In genomic region chr7:30168914-30169582, GRCm38 (mm10) we compare ENCODE assay signal across 8 mouse cellular contexts. TPM values are rescaled to one million over a fixed set of nuclear protein-coding genes. Genes with fewer than 3 reads are reported as not detected.
DNase-seq lines count a peak whose midpoint lies in the region; ATAC-seq and TF ChIP-seq lines count a peak whose summit lies in the region.

No protein-coding gene starts in this region.

- H3ac ChIP-seq in myocyte (ENCODE audit: control insufficient read depth, insufficient read length): peak overlapping the region; percentile 70

- H3K36me3 ChIP-seq in intestine, embryonic 15.5 days: peaks cover 19% of the 10 kb centered on the region
- H3K36me3 ChIP-seq in myocyte (ENCODE audit: control insufficient read depth, insufficient read depth): peaks cover 13% of the 10 kb centered on the region

- H3K79me2 ChIP-seq in myocyte (ENCODE audit: control insufficient read depth, insufficient read depth): peaks cover 54% of the 10 kb centered on the region

- peaks cover 7% of the 10 kb centered on the region; the same call in 1 of the 2 replicates for H3K4me1 ChIP-seq in intestine, embryonic 15.5 days (replicated peaks)

- no peaks in the 10 kb centered on the region for H3K9me3 ChIP-seq in intestine, embryonic 15.5 days

- no peak for DNase-seq in gastrocnemius, adult 2 months
- DNase-seq in gastrocnemius, postnatal 4 days (ENCODE audit: low spot score in 2 of 2): no peak
- peak; percentile 21 for DNase-seq in urinary bladder, postnatal 14 days (ENCODE audit: low spot score)
- DNase-seq in urinary bladder, postnatal 10 days (ENCODE audit: low spot score): no peak
- no peak for DNase-seq in thymus, postnatal 10 days (ENCODE audit: low spot score in 2 of 2)
- DNase-seq in ovary, adult 18-20 months (ENCODE audit: low spot score): no peak

- TF ChIP-seq POLR2A in myocyte (IDR thresholded peaks at IDR 0.05; ENCODE audit: insufficient read length, low read depth): no peak

- H3K27me3 ChIP-seq in intestine, embryonic 15.5 days (replicated peaks): no peaks in the 10 kb centered on the region
- H3K27me3 ChIP-seq in myocyte (ENCODE audit: control insufficient read depth, insufficient read depth, insufficient read length): no peaks in the 10 kb centered on the region

- 2% methylated on average over 21 of the region's 21 CpGs for WGBS in intestine, embryonic 15.5 days

- no peak for TF ChIP-seq CTCF in gastrocnemius, adult 2 months (IDR thresholded peaks at IDR 0.05)

- peak overlapping the region; percentile 85 for H3K4me3 ChIP-seq in gastrocnemius, adult 2 months
- H3K4me3 ChIP-seq in intestine, embryonic 15.5 days (replicated peaks): peak overlapping the region; percentile 61
- H3K4me3 ChIP-seq in myocyte: peak overlapping the region; percentile 72

- ATAC-seq in intestine, embryonic 15.5 days: peak; percentile 29

- H3K27ac ChIP-seq in gastrocnemius, adult 2 months: peak overlapping the region; percentile 96
- peak overlapping the region; percentile 83 for H3K27ac ChIP-seq in intestine, embryonic 15.5 days

- intact Hi-C loops in gastrocnemius, adult 2 months (cut with DNase I): loop anchor here (5.0 kb wide), 2 partner anchors 72 to 157 kb away; no protein-coding TSS in a partner anchor

- peak overlapping the region; percentile 69 for H3K4me2 ChIP-seq in intestine, embryonic 15.5 days (replicated peaks)
- H3K4me2 ChIP-seq in myocyte (ENCODE audit: low read depth): peak overlapping the region; percentile 71

- peak overlapping the region; percentile 73 for H3K9ac ChIP-seq in intestine, embryonic 15.5 days

TF ChIP-seq in myocyte, 11 proteins besides CTCF, POLR2A, EP300 and RAD21:
- TF ChIP-seq TCF3 (IDR thresholded peaks at IDR 0.05; ENCODE audit: insufficient read length, low read depth): no peak
- no peak for TF ChIP-seq USF1 (IDR thresholded peaks at IDR 0.05; ENCODE audit: low read depth)
- TF ChIP-seq TCF12 (IDR thresholded peaks at IDR 0.05; ENCODE audit: insufficient read depth, poor library complexity, severe bottlenecking): no peak

RNA-seq across cellular contexts. Expression of gene Zfp146, which starts 0.5 kb away (rescaled TPM):
- 10 to 100 TPM; 28.5 to 32.5 TPM for total RNA-seq in gastrocnemius, adult 2 months (2021)
- total RNA-seq in gastrocnemius, postnatal 4 days (2021): 10 to 100 TPM; 46.2 to 54.5 TPM
- 12.2 and 13.6 TPM in 2 replicates for polyA plus RNA-seq in intestine, embryonic 15.5 days (2015; fragmentation: Nextera tagmentation; extraction: Ambion mirVana)
- polyA plus RNA-seq in myocyte (2012; fragmentation: generic; extraction: Trizol): 13.2 TPM

RNA-seq across cellular contexts. Expression of gene Cox7a1, which starts 14.9 kb away (rescaled TPM):
- 1,000 to 10,000 TPM in 1 of 2 experiments, 100 to 1,000 TPM in 1; 850 to 1,151 TPM for total RNA-seq in gastrocnemius, adult 2 months (2021)
- total RNA-seq in gastrocnemius, postnatal 4 days (2021): 100 to 1,000 TPM; 268 to 275 TPM
- polyA plus RNA-seq in intestine, embryonic 15.5 days (2015; fragmentation: Nextera tagmentation; extraction: Ambion mirVana): 30.7 and 34.3 TPM in 2 replicates
- polyA plus RNA-seq in myocyte (2012; fragmentation: generic; extraction: Trizol): 112 TPM

RNA-seq across cellular contexts. Expression of gene Capns1, which starts 29.6 kb away (rescaled TPM):
- 100 to 1,000 TPM; 178 to 186 TPM for total RNA-seq in gastrocnemius, adult 2 months (2021)
- total RNA-seq in gastrocnemius, postnatal 4 days (2021): 100 to 1,000 TPM; 272 to 284 TPM
- 83.7 and 101 TPM in 2 replicates for polyA plus RNA-seq in intestine, embryonic 15.5 days (2015; fragmentation: Nextera tagmentation; extraction: Ambion mirVana)
- polyA plus RNA-seq in myocyte (2012; fragmentation: generic; extraction: Trizol): 622 TPM

RNA-seq across cellular contexts. Expression of gene Zfp382, which starts 47.3 kb away (rescaled TPM):
- 1 to 10 TPM; 1.1 to 1.3 TPM for total RNA-seq in gastrocnemius, adult 2 months (2021)
- 1 to 10 TPM; 8.0 to 9.4 TPM for total RNA-seq in gastrocnemius, postnatal 4 days (2021)
- 6.7 and 8.3 TPM in 2 replicates for polyA plus RNA-seq in intestine, embryonic 15.5 days (2015; fragmentation: Nextera tagmentation; extraction: Ambion mirVana)
- 1.1 TPM for polyA plus RNA-seq in myocyte (2012; fragmentation: generic; extraction: Trizol)
